12 mouse cellular contexts compared by ENCODE assay signal in genomic region chr9:70049416-70049783, GRCm38 (mm10). TPM values are rescaled to one million over a fixed set of nuclear protein-coding genes. Genes with fewer than 3 reads are reported as not detected.
DNase-seq lines count a peak whose midpoint lies in the region; ATAC-seq lines count a peak whose summit lies in the region.
"Had no signal": no experiment of that assay in that cellular context is flagged by ENCODE, and none has a peak within 500 bp of the region (broad histone marks: within the 10 kb centered on the region; RNA-seq: fewer than 3 reads in every experiment).

No protein-coding gene starts in this region.

- no peak overlapping the region for H3K9ac ChIP-seq in forebrain, embryonic 16.5 days (replicated peaks; ENCODE audit: low read depth, low read length)
- H3K9ac ChIP-seq in kidney, embryonic 15.5 days: no peak overlapping the region
- H3K9ac ChIP-seq in midbrain, embryonic 15.5 days: no peak overlapping the region
- H3K9ac ChIP-seq: hindbrain, embryonic 15.5 days had no signal

- H3K4me2 ChIP-seq in forebrain, embryonic 16.5 days (ENCODE audit: low read length): no peak overlapping the region
- H3K4me2 ChIP-seq in kidney, embryonic 15.5 days: no peak overlapping the region
- no peak overlapping the region for H3K4me2 ChIP-seq in midbrain, embryonic 15.5 days
- H3K4me2 ChIP-seq: hindbrain, embryonic 15.5 days had no signal

- no peak overlapping the region for H3K4me3 ChIP-seq in forebrain, embryonic 10.5 days
- no peak overlapping the region for H3K4me3 ChIP-seq in forebrain, embryonic 16.5 days (replicated peaks; ENCODE audit: low read length)
- H3K4me3 ChIP-seq in kidney, embryonic 15.5 days (replicated peaks): no peak overlapping the region
- H3K4me3 ChIP-seq in embryonic facial prominence, embryonic 10.5 days: no peak overlapping the region
- H3K4me3 ChIP-seq in midbrain, embryonic 15.5 days: no peak overlapping the region
- H3K4me3 ChIP-seq: hindbrain, embryonic 15.5 days had no signal

- no peaks in the 10 kb centered on the region for H3K9me3 ChIP-seq in forebrain, embryonic 10.5 days
- H3K9me3 ChIP-seq in forebrain, embryonic 16.5 days (ENCODE audit: control insufficient read depth, low read length): no peaks in the 10 kb centered on the region
- H3K9me3 ChIP-seq in kidney, embryonic 15.5 days (replicated peaks): no peaks in the 10 kb centered on the region
- H3K9me3 ChIP-seq in embryonic facial prominence, embryonic 10.5 days: no peaks in the 10 kb centered on the region
- H3K9me3 ChIP-seq in midbrain, embryonic 15.5 days: no peaks in the 10 kb centered on the region
- H3K9me3 ChIP-seq: hindbrain, embryonic 15.5 days had no signal

- 28% methylated on average over 3 of the region's 3 CpGs for WGBS in forebrain, embryonic 10.5 days
- WGBS in forebrain, embryonic 16.5 days: 26% methylated on average over 3 of the region's 3 CpGs
- WGBS in kidney, embryonic 15.5 days: 39% methylated on average over 3 of the region's 3 CpGs
- 26% methylated on average over 3 of the region's 3 CpGs for WGBS in embryonic facial prominence, embryonic 10.5 days
- 23% methylated on average over 3 of the region's 3 CpGs for WGBS in midbrain, embryonic 15.5 days

- H3K36me3 ChIP-seq in forebrain, embryonic 10.5 days (replicated peaks): no peaks in the 10 kb centered on the region
- H3K36me3 ChIP-seq in forebrain, embryonic 16.5 days (ENCODE audit: control insufficient read depth, insufficient read depth): no peaks in the 10 kb centered on the region
- no peaks in the 10 kb centered on the region for H3K36me3 ChIP-seq in kidney, embryonic 15.5 days
- no peaks in the 10 kb centered on the region for H3K36me3 ChIP-seq in embryonic facial prominence, embryonic 10.5 days (replicated peaks)
- no peaks in the 10 kb centered on the region for H3K36me3 ChIP-seq in midbrain, embryonic 15.5 days (replicated peaks)
- H3K36me3 ChIP-seq: hindbrain, embryonic 15.5 days had no signal

- peak overlapping the region; percentile 63 for H3K27ac ChIP-seq in forebrain, embryonic 10.5 days
- H3K27ac ChIP-seq in forebrain, embryonic 16.5 days (ENCODE audit: low read length): no peak overlapping the region
- H3K27ac ChIP-seq in kidney, embryonic 15.5 days: peak overlapping the region; percentile 2; the same call in 1 of the 2 replicates
- peak overlapping the region; percentile 55 for H3K27ac ChIP-seq in embryonic facial prominence, embryonic 10.5 days (replicated peaks)
- 0 out of 2 replicates have a peak overlapping the region, but pooled peaks have one; percentile 53 for H3K27ac ChIP-seq in midbrain, embryonic 15.5 days
- H3K27ac ChIP-seq: hindbrain, embryonic 15.5 days; macrophage had no signal

- ATAC-seq in forebrain, embryonic 16.5 days: no peak
- ATAC-seq in kidney, embryonic 15.5 days (replicated peaks; ENCODE audit: low FRiP score): no peak
- no peak for ATAC-seq in midbrain, embryonic 15.5 days (replicated peaks)

- H3K27me3 ChIP-seq in forebrain, embryonic 10.5 days (ENCODE audit: poor library complexity, severe bottlenecking): no peaks in the 10 kb centered on the region
- no peaks in the 10 kb centered on the region for H3K27me3 ChIP-seq in forebrain, embryonic 16.5 days (replicated peaks; ENCODE audit: control insufficient read depth, insufficient read depth, low read length)
- H3K27me3 ChIP-seq in kidney, embryonic 15.5 days: no peaks in the 10 kb centered on the region
- no peaks in the 10 kb centered on the region for H3K27me3 ChIP-seq in embryonic facial prominence, embryonic 10.5 days (replicated peaks; ENCODE audit: low read depth, poor library complexity, severe bottlenecking)
- no peaks in the 10 kb centered on the region for H3K27me3 ChIP-seq in midbrain, embryonic 15.5 days (replicated peaks)
- H3K27me3 ChIP-seq: hindbrain, embryonic 15.5 days had no signal

- H3K4me1 ChIP-seq in forebrain, embryonic 10.5 days: peaks cover 27% of the 10 kb centered on the region
- H3K4me1 ChIP-seq in forebrain, embryonic 16.5 days (replicated peaks; ENCODE audit: control insufficient read depth, insufficient read depth, low read length): no peaks in the 10 kb centered on the region
- H3K4me1 ChIP-seq in kidney, embryonic 15.5 days: peaks cover 41% of the 10 kb centered on the region
- H3K4me1 ChIP-seq in embryonic facial prominence, embryonic 10.5 days: peaks cover 30% of the 10 kb centered on the region
- H3K4me1 ChIP-seq in midbrain, embryonic 15.5 days: 0 out of 2 replicates have a peak, but pooled peaks cover 6% of the 10 kb centered on the region

- no peak for DNase-seq in forebrain, embryonic 10.5 days (ENCODE audit: extremely low spot score, low spot score)
- no peak for DNase-seq in kidney, postnatal 25 days
- peak; percentile 27 for DNase-seq in embryonic facial prominence, embryonic 10.5 days (ENCODE audit: low spot score)
- DNase-seq in urinary bladder, postnatal 14 days (ENCODE audit: low spot score): no peak
- DNase-seq in cerebellum, adult 8-10 months: no peak
- DNase-seq: cerebellum, adult 11 months had no signal

RNA-seq across cellular contexts. Expression of gene Gcnt3, which starts 11.5 kb away (rescaled TPM):
- not detected in 2 replicates for polyA plus RNA-seq in forebrain, embryonic 10.5 days (2016; fragmentation: Nextera tagmentation; extraction: Ambion mirVana)
- polyA plus RNA-seq in forebrain, embryonic 16.5 days (2015; fragmentation: Nextera tagmentation; extraction: Ambion mirVana): not detected in 2 replicates
- polyA plus RNA-seq in kidney, embryonic 15.5 days (2015; fragmentation: Nextera tagmentation; extraction: Ambion mirVana): 1.3 and 2.3 TPM in 2 replicates
- polyA plus RNA-seq in embryonic facial prominence, embryonic 10.5 days (2016; fragmentation: Nextera tagmentation; extraction: Ambion mirVana): 0.05 TPM in 1 of 2 replicates, not detected in the other
- not detected in 2 replicates for polyA plus RNA-seq in midbrain, embryonic 15.5 days (2015; fragmentation: Nextera tagmentation; extraction: Ambion mirVana)
- polyA plus RNA-seq: frontal cortex, adult 2 months; hindbrain, embryonic 15.5 days; macrophage had no signal

RNA-seq across cellular contexts. Expression of gene Gtf2a2, which starts 37.0 kb away (rescaled TPM):
- 208 and 210 TPM in 2 replicates for polyA plus RNA-seq in forebrain, embryonic 10.5 days (2016; fragmentation: Nextera tagmentation; extraction: Ambion mirVana)
- polyA plus RNA-seq in forebrain, embryonic 16.5 days (2015; fragmentation: Nextera tagmentation; extraction: Ambion mirVana): 206 and 214 TPM in 2 replicates
- 183 and 204 TPM in 2 replicates for polyA plus RNA-seq in kidney, embryonic 15.5 days (2015; fragmentation: Nextera tagmentation; extraction: Ambion mirVana)
- 180 and 196 TPM in 2 replicates for polyA plus RNA-seq in embryonic facial prominence, embryonic 10.5 days (2016; fragmentation: Nextera tagmentation; extraction: Ambion mirVana)
- polyA plus RNA-seq in midbrain, embryonic 15.5 days (2015; fragmentation: Nextera tagmentation; extraction: Ambion mirVana): 172 and 177 TPM in 2 replicates
